Mouse (Mus musculus) cerebellum, postnatal 25 days (tissue): ENCODE data around the gene Bex6.
"Not testable (repeated sequence)": the region's sequence is repeated elsewhere in the genome, so short reads cannot be mapped to it uniquely, and the experiment has no call there.

Experiments
- DNase-seq, 2 experiments: peaks; one replicate each; pipeline ENCODE4 v3.0.0; 2021; ENCODE audit warnings: mixed read lengths in 2 of 2

Gene Bex6

GRCm38 (mm10) chr16:32174340-32175005 is 5.2 kb upstream of the Bex6 start:
- DNase-seq, result no peak

GRCm38 (mm10) chr16:32175029-32175428 is 4.6 kb upstream of the Bex6 start:
- no peak for DNase-seq

GRCm38 (mm10) chr16:32176896-32177686 is 2.5 kb upstream of the Bex6 start:
- no peak for DNase-seq

DNA sequence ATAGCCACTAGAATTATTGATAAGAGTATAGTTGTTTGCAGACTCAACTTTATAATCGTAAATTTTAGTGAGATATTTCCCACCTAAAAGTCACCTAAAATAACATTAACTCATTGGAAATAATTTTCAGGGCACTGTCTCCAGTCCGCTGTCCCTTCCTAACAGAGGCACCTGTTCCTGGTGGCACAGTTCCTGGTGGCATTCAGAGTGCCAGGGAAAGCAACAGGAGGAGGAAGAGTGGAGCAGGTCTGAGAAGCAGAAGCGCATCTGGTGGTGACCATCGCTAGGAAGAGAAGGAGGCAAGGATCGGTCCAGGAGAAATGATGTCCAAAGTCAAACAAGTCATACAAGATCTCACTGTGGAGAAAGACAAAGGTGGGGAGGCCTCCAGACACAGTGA is 6.4 kb downstream of the Bex6 start:
- DNase-seq, result peak; percentile 74 to 82

DNA sequence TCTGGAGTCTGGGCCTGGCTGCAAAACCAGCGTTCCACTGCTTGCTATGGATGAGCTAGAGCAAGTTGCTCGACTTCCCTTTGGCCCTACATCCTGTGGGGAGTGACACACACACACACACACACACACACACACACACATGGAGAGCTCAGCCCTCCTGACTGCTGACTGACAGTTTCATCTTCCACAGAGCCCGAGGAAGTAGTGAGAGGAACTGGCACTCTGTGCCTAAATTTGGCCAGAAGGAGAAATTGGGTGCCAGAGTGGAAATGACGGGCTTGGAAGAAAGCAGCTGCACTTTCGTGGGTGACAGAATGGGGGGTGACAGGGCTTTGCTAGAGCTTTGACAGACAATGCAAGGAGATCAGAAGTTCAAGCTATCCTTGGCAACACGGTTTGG is 9.5 kb downstream of the Bex6 start:
- DNase-seq, result peak in 1 of 2 experiments; percentile 22

DNA sequence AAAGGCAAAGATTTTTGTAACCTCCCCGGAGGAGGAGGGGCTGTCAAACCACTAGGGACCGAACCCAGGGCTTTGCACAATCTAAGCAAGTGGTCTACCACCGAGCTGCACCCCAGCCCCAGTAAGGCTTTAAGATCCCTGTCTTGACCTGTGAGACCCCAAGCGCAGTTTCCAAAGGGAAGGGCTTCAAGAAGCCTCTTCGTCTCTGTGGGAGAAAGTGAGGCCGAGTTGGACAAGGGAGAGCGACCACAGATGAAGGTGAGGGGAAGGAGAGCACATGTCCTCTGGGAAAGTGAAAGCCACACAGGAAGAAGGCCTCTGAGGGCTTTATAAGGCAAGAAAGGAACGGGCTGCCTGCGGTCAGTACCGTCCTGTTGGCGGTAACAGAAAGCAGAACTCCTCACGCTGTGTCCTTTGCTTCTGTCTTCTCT is 10.4 kb downstream of the Bex6 start:
- DNase-seq, result no peak

DNA sequence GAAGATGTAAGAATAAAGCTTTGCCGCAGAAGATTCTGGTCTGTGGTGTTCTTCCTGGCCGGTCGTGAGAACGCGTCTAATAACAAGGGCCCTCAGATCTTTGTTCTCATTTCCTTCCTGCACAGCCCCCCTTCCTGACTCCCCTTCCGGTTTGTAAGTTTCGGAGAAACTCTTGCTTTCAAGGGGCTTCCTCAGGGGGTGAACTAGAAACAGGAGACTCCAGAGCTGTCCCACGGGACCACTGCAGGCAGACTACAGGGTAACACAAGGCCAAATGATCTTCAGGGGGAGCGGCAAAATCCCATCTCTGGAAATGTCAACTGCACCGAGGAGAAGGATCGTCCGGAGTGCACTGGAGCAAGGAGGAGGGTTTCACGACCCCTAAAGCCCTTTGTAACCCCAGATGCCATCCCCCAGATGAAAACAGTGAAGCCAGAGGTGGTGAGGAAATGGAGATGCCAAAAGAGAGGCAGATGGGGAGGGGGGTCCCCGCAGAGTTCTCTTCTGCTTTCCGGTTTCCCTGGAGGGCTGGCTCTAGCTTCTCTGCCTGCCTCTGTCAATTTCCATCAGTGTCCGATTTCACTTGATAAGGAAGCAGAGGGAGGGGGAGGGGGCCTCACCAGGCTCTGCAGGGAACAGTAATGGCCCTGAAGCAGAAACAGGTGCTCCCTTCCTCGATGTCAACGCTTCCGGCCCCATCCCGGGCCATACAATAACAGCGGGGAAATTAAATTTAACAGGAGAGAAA is 20.8 kb downstream of the Bex6 start:
- DNase-seq, result peak; percentile 36 to 39

DNA sequence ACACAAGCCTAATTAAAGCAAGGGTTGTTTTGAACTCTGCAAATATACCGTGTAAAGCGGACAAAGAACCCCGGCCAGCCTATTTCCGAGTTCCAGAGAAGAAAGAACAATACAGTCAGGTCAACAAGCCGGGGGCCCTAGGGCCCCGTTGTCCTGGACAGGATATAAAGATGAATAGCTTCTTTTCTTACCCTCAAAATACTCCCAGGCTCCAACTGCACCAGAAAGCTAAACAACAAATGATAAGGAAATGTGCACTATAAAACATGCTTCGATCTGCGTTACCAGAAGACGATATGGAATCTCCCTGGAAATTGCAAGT is 21.3 kb downstream of the Bex6 start:
- DNase-seq, result no peak

DNA sequence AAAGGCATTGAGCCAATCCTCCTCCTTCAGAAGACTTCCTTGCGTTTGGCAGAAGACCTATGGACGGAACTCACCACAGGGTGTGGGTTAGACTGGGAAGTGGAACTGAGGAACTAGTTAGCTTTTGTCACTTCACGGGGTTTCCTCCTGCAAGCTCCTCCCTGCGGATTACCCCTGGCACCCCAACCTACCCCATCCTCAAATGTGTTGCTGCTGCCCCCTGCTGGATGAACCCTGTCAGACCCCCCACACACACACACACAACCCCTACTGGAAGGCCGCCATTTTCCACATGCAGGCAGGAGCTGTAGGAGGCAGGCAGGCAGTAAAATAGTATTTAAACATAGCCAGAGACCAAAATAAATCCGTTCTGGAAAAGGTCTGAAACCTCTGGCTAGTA is 23.1 kb downstream of the Bex6 start:
- DNase-seq, result peak; percentile 45 to 63

DNA sequence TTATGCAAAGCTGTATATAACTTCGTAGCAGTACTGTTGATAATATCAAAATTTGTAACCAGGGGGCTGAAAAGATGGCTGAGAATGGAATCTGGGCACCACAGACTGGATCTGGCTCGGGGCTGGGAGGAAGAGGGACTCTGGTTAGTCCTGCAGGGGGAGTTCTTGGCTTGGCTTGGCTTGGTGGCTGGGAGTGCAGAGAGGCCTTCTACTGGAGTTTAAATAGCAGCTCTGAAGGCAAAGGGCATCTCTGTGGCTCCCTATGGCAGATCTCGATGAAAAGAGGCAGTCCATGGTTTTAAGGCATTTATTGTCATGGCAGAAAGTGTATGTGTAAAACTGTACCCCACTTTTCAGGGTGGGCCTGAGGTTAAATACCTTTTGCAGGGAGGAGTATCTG is 25.3 kb downstream of the Bex6 start:
- no peak for DNase-seq

DNA sequence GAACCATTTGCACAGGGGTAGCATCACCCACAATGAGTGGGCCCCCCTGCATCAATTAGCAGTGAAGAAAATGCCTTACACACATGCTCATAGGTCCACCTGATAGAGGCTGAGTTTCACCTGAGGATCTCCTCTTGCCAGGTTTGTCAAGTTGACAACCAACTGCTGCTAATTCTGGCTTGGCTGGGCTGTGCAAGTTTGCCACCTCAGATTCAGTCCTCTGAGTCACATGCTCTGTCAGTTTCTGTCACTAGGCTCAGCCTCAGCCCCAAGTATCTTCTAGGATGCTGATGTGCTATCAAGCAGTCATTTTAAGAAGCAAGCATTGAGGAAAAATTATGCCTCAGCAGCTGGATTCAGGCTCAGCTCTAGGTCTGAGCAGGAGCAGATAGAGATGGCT is 34.5 kb downstream of the Bex6 start:
- no peak for DNase-seq

GRCm38 (mm10) chr16:32214804-32215576 is 35.4 kb downstream of the Bex6 start:
- no peak for DNase-seq

- no peak for DNase-seq
Measured at GRCm38 (mm10) chr16:32221803-32222202, 42.2 kb downstream of the Bex6 start.

DNA sequence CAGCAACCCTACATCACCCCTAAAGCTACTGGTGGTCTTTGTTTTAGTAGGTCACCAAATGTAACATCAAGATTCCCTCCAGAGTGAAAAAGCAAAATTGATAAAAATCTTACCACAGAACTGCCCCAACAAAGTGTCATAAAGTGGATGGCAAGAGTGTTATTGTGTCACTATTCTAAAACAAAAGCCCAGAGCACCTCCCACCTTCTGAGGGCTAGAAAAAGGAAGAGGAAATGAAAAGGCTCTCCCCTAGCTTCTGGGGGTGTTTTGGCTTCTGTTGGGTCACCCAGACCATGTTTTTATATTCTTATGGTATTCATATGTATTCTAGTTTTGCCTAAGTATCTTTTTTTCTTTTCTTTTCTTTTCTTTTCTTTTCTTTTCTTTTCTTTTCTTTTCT is 42.8 kb downstream of the Bex6 start:
- no peak for DNase-seq

- not testable (repeated sequence) for DNase-seq
Measured at GRCm38 (mm10) chr16:32232050-32232449, 52.4 kb downstream of the Bex6 start.
